Mouse (Mus musculus) cerebellum, adult 9-11 months (tissue): ENCODE results near the gene Grin3b.
A peak's percentile ranks its signal among the peaks of the same experiment; 100 is the strongest.

Experiments
- DNase-seq: peaks from one replicate; pipeline ENCODE4 v3.0.0; 2022

Gene Grin3b

DNA sequence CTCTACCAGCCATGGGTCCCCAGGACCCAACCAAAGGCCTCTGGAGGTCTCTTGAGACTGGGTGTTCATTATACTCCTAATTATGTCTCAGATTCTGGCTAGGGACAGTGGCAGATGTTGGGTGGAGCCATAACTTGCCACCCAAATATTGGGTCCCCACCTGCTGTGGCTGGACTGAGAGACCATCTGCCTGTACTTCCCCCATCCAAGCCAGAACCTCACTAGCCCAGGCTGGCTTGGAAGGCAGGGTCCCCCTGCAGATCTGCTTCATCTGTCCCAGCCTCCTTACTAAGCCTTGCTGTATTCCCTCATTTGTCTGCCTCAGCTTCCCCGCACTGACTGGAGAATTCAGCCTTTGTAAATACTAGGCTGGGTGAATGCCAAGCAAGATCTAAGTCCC, 2.3 kb upstream of the Grin3b start:
- DNase-seq, result no peak

DNA sequence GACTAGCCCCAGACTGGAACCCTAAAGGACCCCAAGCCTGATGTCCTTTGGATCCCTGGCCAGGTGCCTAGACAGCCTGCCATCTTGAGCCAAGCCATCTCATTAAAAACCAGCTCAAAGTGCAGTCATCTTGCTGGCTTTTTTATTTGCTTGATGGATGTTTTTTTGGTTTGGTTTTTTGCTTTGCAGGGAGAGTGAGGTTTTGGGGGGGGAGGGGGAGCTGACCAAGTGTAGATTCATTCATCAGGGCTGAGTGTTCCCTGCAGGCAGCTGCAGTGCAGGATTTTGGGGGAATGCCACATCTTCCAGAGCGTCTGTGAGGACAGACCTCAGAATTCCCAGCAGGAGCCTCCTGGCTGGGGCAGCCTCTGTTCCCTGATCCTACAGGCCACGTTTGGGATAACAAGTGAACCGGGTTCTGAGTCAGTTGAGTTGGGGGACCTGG, 1.4 kb upstream of the Grin3b start:
- no peak for DNase-seq

- no peak for DNase-seq
Observed at GRCm38 (mm10) chr10:79971183-79971497, 625 bp downstream of the Grin3b start.

- DNase-seq, result peak; percentile 54
Observed at GRCm38 (mm10) chr10:79972831-79973230, 2.3 kb downstream of the Grin3b start.

DNA sequence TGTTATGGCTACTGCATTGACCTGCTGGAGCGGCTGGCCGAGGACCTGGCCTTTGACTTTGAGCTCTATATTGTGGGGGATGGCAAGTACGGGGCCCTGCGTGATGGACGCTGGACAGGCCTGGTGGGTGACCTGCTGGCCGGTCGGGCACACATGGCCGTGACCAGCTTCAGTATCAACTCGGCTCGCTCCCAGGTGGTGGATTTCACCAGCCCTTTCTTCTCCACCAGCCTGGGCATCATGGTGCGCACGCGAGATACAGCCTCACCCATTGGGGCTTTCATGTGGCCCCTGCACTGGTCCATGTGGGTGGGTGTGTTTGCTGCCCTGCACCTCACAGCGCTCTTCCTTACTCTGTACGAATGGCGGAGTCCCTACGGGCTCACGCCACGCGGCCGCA, 3.6 kb downstream of the Grin3b start:
- no peak for DNase-seq

DNA sequence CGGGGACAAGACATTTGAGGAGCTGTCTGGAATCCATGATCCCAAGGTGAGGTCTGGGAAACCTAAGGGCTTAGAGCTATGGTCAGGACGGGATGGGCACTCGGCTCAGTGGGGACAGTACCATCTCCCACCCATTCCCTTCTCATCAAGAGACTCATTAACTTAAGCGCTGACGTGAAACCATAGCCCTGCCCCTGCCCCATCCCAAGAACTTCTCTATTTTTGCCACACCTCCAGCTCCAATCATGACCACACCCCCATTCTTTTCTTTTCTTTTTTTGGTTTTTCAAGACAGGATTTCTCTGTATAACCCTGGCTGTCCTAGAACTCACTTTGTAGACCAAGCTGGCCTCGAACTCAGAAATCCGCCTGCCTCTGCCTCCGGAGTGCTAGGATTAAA, 4.2 kb downstream of the Grin3b start:
- no peak for DNase-seq

DNA sequence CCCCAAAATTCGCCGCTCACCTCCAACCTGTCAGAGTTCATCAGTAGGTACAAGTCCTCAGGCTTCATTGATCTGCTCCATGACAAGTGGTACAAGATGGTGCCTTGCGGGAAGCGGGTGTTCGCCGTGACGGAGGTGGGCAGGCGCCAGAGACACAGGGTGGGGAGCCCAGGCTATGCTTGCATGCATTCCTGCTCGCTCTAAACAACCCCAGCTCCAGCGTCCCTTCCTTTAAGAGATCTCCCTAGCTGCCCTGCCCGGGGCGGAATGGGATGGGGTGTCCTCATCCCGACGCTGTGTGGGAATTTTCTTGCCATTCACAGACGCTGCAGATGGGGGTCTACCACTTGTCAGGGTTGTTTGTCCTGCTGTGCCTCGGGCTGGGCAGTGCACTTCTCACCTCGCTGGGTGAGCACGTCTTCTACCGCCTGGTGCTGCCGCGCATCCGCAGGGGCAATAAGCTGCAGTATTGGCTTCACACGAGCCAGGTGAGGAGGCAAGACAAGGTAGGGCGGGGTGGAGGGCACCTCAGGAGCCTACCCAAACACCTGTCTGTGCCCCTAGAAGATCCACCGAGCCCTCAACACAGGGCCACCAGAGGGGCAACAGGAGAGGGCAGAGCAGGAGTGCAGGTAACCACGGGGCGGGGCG, 5.7 kb downstream of the Grin3b start:
- no peak for DNase-seq

DNA sequence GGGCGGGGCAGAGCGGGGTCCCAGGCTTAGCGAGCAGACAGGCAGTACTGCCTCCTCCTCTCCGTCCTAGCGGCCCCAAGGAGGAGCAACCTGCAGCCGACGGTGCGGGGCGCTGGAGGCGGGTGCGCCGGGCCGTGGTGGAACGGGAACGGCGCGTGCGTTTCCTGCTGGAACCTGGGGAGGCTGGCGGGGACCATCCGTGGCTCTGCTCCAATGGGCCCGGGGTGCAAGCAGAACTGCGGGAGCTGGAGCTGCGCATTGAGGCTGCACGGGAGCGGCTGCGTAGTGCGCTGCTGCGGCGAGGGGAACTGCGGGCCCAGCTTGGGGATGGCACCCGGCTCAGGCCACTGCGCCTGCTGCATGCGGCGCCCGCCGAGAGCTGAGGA, 6.2 kb downstream of the Grin3b start:
- no peak for DNase-seq

DNA sequence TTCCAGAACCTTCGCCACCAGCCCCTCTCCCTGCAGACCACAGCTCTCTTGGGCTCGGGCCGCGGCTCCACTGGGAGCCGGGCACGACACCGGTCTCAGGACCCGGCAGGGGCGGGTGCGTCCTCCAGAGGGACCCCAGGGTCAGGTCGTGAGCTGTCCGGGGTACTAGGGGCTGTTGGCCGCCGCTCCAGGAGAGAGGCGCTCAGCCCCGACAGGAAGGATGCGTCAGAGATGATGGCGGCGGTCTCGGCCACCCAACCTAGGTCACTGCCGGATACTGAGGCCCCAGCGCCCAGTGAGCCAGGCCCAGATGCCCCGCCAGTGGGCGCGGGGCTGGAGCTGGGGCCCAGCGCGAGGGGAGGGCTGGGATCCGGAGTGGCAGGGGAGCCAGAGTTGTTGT, 6.8 kb downstream of the Grin3b start:
- DNase-seq, result no peak

GRCm38 (mm10) chr10:79978061-79978460, 7.5 kb downstream of the Grin3b start:
- no peak for DNase-seq

GRCm38 (mm10) chr10:79979401-79980155, 9.1 kb downstream of the Grin3b start:
- DNase-seq, result no peak

DNA sequence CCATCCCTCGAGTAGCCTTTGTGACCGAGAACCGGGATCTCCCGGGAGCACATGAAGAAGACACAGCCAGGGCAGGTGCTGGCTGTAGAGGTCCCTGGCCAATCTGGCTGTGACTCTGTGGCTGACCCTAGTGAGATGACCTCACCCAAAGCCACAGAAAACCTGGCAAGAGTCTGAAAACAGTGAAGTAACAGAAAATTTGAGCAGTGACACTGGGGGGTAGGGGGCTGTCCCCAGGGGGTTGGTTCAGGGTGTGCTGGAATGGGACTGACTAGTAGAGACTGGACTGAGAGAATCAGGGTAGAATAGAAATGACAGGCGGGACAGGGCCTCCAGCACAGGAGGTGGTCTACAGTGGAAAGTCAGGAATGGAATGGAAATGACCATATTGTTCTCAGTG, 12.7 kb downstream of the Grin3b start:
- DNase-seq, result no peak

DNA sequence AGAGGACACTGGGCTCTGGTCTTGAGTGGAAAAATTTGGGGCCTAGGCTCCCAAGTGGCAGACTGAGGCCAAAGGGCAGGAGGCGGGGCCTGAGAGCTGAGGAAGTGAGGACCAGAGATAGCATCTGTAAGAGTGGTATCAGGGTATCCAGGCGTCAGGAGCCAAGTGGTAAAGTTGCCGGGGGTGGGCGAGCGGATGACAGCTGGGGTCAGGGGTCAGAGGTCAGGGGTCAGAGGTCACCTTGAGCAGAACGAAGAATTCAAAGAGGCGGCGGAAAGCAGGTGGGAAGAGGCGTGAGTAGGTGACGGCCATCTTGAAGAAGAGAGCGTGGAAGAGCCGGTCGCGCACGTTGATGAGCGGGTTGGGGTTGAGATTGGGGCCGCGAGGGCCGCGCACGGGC, 13.2 kb downstream of the Grin3b start:
- DNase-seq, result peak; percentile 90

GRCm38 (mm10) chr10:79984195-79984816, 13.8 kb downstream of the Grin3b start, which contains the start of gene Tmem259:
Tmem259 (minus strand) TSS chr10:79984330.
- peak; percentile 89 for DNase-seq

DNA sequence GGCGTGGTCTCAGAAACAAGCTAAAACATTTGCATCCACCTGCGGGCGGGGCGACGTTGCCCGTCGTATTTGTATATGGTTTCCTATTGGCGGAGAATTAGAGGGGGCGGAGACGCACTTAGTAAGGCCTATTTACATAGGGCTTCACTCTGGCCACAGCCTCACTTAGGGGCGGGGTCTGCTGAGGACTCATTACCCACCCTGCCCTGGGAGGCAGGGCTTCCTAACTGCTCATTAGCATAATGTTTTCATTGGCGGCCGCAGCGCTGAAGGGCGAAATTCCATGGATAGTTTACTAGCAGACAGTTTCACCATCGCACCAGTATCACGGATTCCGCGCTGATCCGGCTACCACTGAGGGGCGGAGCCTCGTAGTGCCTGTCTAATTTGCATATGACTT, 14.4 kb downstream of the Grin3b start:
- peak; percentile 99 for DNase-seq

- peak; percentile 88 for DNase-seq
Observed at GRCm38 (mm10) chr10:79985334-79986231, 15.1 kb downstream of the Grin3b start.

- peak; percentile 79 for DNase-seq
Observed at GRCm38 (mm10) chr10:79986232-79986878, 15.8 kb downstream of the Grin3b start.

DNA sequence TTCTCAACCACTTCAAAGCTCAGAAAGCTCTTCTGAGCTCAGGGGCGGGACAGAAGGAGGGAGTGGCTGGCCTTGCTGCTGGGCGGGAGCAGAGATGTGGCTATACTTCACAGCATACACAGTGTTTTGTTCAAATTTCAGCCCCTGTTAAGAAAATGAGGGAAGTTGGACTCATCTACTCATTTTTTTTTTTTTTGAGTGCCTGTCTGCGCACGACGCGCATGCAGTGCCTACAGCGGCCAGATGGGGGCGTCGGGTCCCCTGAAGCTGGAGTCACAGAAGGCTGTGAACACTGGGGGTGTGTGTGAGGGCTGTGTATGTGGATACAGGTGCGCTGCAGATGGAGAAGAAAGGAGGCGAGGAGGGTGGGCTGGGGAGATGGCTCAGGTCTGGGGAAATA, 16.4 kb downstream of the Grin3b start:
- DNase-seq, result peak; percentile 87

GRCm38 (mm10) chr10:79987771-79988505, 17.4 kb downstream of the Grin3b start:
- DNase-seq, result no peak

GRCm38 (mm10) chr10:79988506-79989271, 18.2 kb downstream of the Grin3b start, which contains the start of gene Cnn2:
Cnn2 (plus strand) TSS chr10:79988584.
- no peak for DNase-seq

- DNase-seq, result no peak
Observed at GRCm38 (mm10) chr10:79989272-79989786, 18.8 kb downstream of the Grin3b start.
